Mouse (Mus musculus): ENCODE data around the gene Pakap.

DNA sequence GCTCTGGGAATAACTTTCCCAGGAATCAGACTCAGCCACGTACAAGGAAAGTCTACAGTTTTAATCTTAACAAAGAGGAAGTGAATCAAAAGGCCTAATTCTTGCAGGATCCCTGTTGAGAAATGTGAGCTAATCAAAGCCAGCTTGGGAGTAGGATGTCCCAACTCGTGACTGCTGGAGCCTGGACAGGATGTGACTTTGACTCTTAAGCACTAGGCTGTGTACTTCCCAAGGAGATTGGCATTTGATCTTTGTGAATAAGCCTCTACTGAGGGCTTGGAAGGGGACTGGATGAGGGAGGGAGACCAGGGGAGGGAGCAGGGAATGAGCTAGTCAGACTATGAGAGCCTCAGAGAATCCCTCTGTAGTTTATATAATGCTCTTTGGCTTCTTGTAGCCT is 298.1 kb downstream of the Pakap start:
- TF ChIP-seq GATA1 (IDR thresholded peaks at IDR 0.05; ENCODE audit: borderline replicate concordance, low read length) (no peak), FLI1 (IDR thresholded peaks at IDR 0.05; ENCODE audit: low read length) (no peak)

All from megakaryocyte, embryonic 14.5 days (primary cell).